Mouse (Mus musculus): Measurements from ENCODE around the gene Lca5l. TPM values are rescaled to one million over a fixed set of nuclear protein-coding genes. Genes with fewer than 3 reads are reported as not detected.

Gene Lca5l
- polyA plus RNA-seq (2014; fragmentation: Nextera tagmentation; extraction: Ambion mirVana) = 1.2 TPM in 2 replicates

GRCm38 (mm10) chr16:96191531-96192506 lies at the start of gene Lca5l:
Lca5l (minus strand) TSS chr16:96192271.
- peak within 1 kb of the TSS; percentile 86 for H3K4me3 ChIP-seq (ENCODE audit: low read depth, low read length)
- under 1% methylated on average over 77 of the region's 77 CpGs for WGBS
- 0 out of 2 replicates have a peak, but pooled peaks cover 2% of the 10 kb centered on the region for H3K4me1 ChIP-seq (replicated peaks; ENCODE audit: control insufficient read depth, insufficient read depth, low read length)
- no peaks in the 10 kb centered on the region for H3K9me3 ChIP-seq (ENCODE audit: control insufficient read depth, low read length)
- no peak within 1 kb of the TSS for H3K27ac ChIP-seq (ENCODE audit: low read depth, low read length)
- H3K4me2 ChIP-seq (ENCODE audit: low read depth, low read length, severe bottlenecking) = peak within 1 kb of the TSS; percentile 83
- peak; percentile 99 for ATAC-seq (replicated peaks; ENCODE audit: low FRiP score)
- H3K9ac ChIP-seq (ENCODE audit: low read length) = peak within 1 kb of the TSS; percentile 81
- peak; percentile 100 for DNase-seq (ENCODE audit: low spot score)
- no peaks in the 10 kb centered on the region for H3K36me3 ChIP-seq (ENCODE audit: control insufficient read depth, insufficient read depth, low read length)
- no peaks in the 10 kb centered on the region for H3K27me3 ChIP-seq (ENCODE audit: control insufficient read depth, insufficient read depth, low read length)

- H3K36me3 ChIP-seq (ENCODE audit: control insufficient read depth, insufficient read depth, low read length) = no peaks in the 10 kb centered on the region
- no peak for DNase-seq (ENCODE audit: low spot score)
- H3K9ac ChIP-seq (ENCODE audit: low read length) = peak within 1 kb of the TSS; percentile 12; the same call in 1 of the 2 replicates
- no peak within 1 kb of the TSS for H3K4me3 ChIP-seq (ENCODE audit: low read depth, low read length)
- no peak within 1 kb of the TSS for H3K27ac ChIP-seq (ENCODE audit: low read depth, low read length)
- WGBS = 59% methylated on average over 17 of the region's 17 CpGs
- H3K9me3 ChIP-seq (ENCODE audit: control insufficient read depth, low read length) = no peaks in the 10 kb centered on the region
- H3K4me1 ChIP-seq (replicated peaks; ENCODE audit: control insufficient read depth, insufficient read depth, low read length) = no peaks in the 10 kb centered on the region; the same call in 1 of the 2 replicates
- H3K27me3 ChIP-seq (ENCODE audit: control insufficient read depth, insufficient read depth, low read length) = no peaks in the 10 kb centered on the region
- ATAC-seq (replicated peaks; ENCODE audit: low FRiP score) = peak; percentile 15; the same call in 1 of the 2 replicates
- H3K4me2 ChIP-seq (ENCODE audit: low read depth, low read length, severe bottlenecking) = no peak within 1 kb of the TSS
Observed at GRCm38 (mm10) chr16:96235366-96235970, 43.4 kb upstream of the Lca5l start, which contains the start of gene B3galt5. B3galt5 (plus strand) TSS chr16:96235801.

DNA sequence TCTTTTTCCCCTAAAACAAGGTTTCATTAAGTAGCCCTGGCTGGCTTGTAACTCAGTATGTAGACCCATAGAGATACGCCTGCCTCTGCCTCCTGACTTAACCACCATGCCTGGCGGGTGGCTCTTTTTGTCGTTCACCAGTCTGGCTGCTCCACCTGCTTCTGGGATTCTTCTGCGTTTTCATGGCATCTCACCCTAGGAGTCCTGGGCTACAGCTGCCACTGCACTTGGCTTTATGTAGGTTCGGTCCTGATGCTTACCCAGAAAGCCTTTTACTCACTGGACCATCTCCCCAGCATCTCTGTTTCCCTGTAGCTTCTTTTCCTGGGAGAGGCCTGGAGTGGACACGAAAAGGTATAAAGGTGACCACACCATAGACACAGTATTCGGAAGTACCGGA lies 41.9 kb upstream of the Lca5l start:
- Histone ChIP-seq H3K36me3 (ENCODE audit: control insufficient read depth, insufficient read depth, low read length) (no peaks in the 10 kb centered on the region), H3K4me2 (ENCODE audit: low read depth, low read length, severe bottlenecking) (no peak overlapping the region)
- 91% methylated on average over 8 of the region's 8 CpGs for WGBS

GRCm38 (mm10) chr16:96231974-96232373 lies 39.9 kb upstream of the Lca5l start:
- DNase-seq (ENCODE audit: low spot score) (no peak), ATAC-seq (replicated peaks; ENCODE audit: low FRiP score) (no peak)
- Histone ChIP-seq H3K4me2 (ENCODE audit: low read depth, low read length, severe bottlenecking) (no peak overlapping the region), H3K9me3 (ENCODE audit: control insufficient read depth, low read length) (no peaks in the 10 kb centered on the region), H3K27ac (ENCODE audit: low read depth, low read length) (no peak overlapping the region), H3K36me3 (ENCODE audit: control insufficient read depth, insufficient read depth, low read length) (no peaks in the 10 kb centered on the region), H3K4me1 (replicated peaks; ENCODE audit: control insufficient read depth, insufficient read depth, low read length) (no peaks in the 10 kb centered on the region; the same call in 1 of the 2 replicates), H3K4me3 (ENCODE audit: low read depth, low read length) (no peak overlapping the region), H3K9ac (ENCODE audit: low read length) (no peak overlapping the region), H3K27me3 (ENCODE audit: control insufficient read depth, insufficient read depth, low read length) (no peaks in the 10 kb centered on the region)
- 90% methylated on average over 8 of the region's 8 CpGs for WGBS

More for the DNA sequence above, 41.9 kb upstream of the Lca5l start:
- Histone ChIP-seq H3K9ac (ENCODE audit: low read length) (no peak overlapping the region), H3K4me3 (ENCODE audit: low read depth, low read length) (no peak overlapping the region), H3K4me1 (replicated peaks; ENCODE audit: control insufficient read depth, insufficient read depth, low read length) (no peaks in the 10 kb centered on the region; the same call in 1 of the 2 replicates), H3K9me3 (ENCODE audit: control insufficient read depth, low read length) (no peaks in the 10 kb centered on the region), H3K27ac (ENCODE audit: low read depth, low read length) (no peak overlapping the region), H3K27me3 (ENCODE audit: control insufficient read depth, insufficient read depth, low read length) (no peaks in the 10 kb centered on the region)
- ATAC-seq (replicated peaks; ENCODE audit: low FRiP score) = no peak
- no peak for DNase-seq (ENCODE audit: low spot score)

DNA sequence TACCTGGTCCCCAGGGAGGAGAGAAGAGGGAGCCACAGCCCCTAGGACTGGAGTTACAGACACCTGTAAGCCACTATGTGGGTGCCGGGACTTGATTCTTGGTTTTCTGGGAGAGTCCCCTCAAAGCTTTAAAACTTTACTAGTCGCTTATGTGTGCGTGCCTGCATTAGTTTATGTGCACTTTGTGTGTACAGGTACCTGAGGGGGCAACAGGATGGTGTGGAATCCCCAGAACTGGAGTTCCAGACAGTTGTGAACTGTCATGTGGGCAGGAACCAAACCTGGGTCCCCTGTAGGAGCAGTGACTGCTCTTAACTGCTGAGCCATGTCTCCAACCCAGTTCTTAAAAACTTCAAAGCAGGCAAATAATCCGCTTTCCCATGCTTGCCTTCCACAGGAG lies 39.2 kb upstream of the Lca5l start:
- no peak for DNase-seq (ENCODE audit: low spot score)
- H3K4me2 ChIP-seq (ENCODE audit: low read depth, low read length, severe bottlenecking) = no peak overlapping the region
- H3K27ac ChIP-seq (ENCODE audit: low read depth, low read length) = no peak overlapping the region
- H3K4me3 ChIP-seq (ENCODE audit: low read depth, low read length) = no peak overlapping the region
- 95% methylated on average over 4 of the region's 4 CpGs for WGBS
- ATAC-seq (replicated peaks; ENCODE audit: low FRiP score) = no peak
- H3K4me1 ChIP-seq (replicated peaks; ENCODE audit: control insufficient read depth, insufficient read depth, low read length) = no peaks in the 10 kb centered on the region; the same call in 1 of the 2 replicates
- no peak overlapping the region for H3K9ac ChIP-seq (ENCODE audit: low read length)
- H3K27me3 ChIP-seq (ENCODE audit: control insufficient read depth, insufficient read depth, low read length) = no peaks in the 10 kb centered on the region
- H3K9me3 ChIP-seq (ENCODE audit: control insufficient read depth, low read length) = no peaks in the 10 kb centered on the region
- no peaks in the 10 kb centered on the region for H3K36me3 ChIP-seq (ENCODE audit: control insufficient read depth, insufficient read depth, low read length)

DNA sequence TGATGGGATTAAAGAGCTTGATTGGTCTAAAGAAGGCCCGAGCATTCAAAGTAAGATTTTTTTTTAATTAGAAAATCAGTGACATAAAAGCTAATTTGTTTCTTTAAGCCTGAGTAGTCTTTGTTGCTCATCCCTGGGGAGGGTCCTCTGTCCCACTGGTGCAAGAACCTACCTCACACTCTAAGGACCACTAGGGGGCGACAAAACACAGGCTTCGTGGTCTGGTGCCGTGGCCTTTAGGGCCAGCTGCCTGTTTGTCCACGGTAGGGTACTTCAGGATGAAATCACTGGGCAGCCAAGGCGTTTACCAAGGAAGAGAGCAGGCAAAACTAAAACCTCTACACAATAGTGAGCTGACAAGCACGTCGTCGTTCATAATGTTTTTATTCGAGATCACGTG lies 38.3 kb upstream of the Lca5l start:
- H3K9ac ChIP-seq (ENCODE audit: low read length) = no peak overlapping the region
- H3K4me2 ChIP-seq (ENCODE audit: low read depth, low read length, severe bottlenecking) = no peak overlapping the region
- peak; percentile 81 for DNase-seq (ENCODE audit: low spot score)
- 29% methylated on average over 11 of the region's 11 CpGs for WGBS
- peak; percentile 84 for ATAC-seq (replicated peaks; ENCODE audit: low FRiP score)
- no peak overlapping the region for H3K27ac ChIP-seq (ENCODE audit: low read depth, low read length)
- H3K9me3 ChIP-seq (ENCODE audit: control insufficient read depth, low read length) = no peaks in the 10 kb centered on the region
- H3K4me1 ChIP-seq (replicated peaks; ENCODE audit: control insufficient read depth, insufficient read depth, low read length) = no peaks in the 10 kb centered on the region; the same call in 1 of the 2 replicates
- H3K36me3 ChIP-seq (ENCODE audit: control insufficient read depth, insufficient read depth, low read length) = no peaks in the 10 kb centered on the region
- no peaks in the 10 kb centered on the region for H3K27me3 ChIP-seq (ENCODE audit: control insufficient read depth, insufficient read depth, low read length)
- H3K4me3 ChIP-seq (ENCODE audit: low read depth, low read length) = no peak overlapping the region

- WGBS = 62% methylated on average over 8 of the region's 8 CpGs
- H3K4me1 ChIP-seq (replicated peaks; ENCODE audit: control insufficient read depth, insufficient read depth, low read length) = no peaks in the 10 kb centered on the region
- no peaks in the 10 kb centered on the region for H3K27me3 ChIP-seq (ENCODE audit: control insufficient read depth, insufficient read depth, low read length)
- ATAC-seq (replicated peaks; ENCODE audit: low FRiP score) (no peak), DNase-seq (ENCODE audit: low spot score) (no peak)
- no peak overlapping the region for H3K27ac ChIP-seq (ENCODE audit: low read depth, low read length)
- no peak overlapping the region for H3K4me2 ChIP-seq (ENCODE audit: low read depth, low read length, severe bottlenecking)
- no peak overlapping the region for H3K9ac ChIP-seq (ENCODE audit: low read length)
- H3K36me3 ChIP-seq (ENCODE audit: control insufficient read depth, insufficient read depth, low read length) = no peaks in the 10 kb centered on the region
- H3K9me3 ChIP-seq (ENCODE audit: control insufficient read depth, low read length) = no peaks in the 10 kb centered on the region
- H3K4me3 ChIP-seq (ENCODE audit: low read depth, low read length) = no peak overlapping the region
Observed at GRCm38 (mm10) chr16:96229044-96229555, 37.0 kb upstream of the Lca5l start.

DNA sequence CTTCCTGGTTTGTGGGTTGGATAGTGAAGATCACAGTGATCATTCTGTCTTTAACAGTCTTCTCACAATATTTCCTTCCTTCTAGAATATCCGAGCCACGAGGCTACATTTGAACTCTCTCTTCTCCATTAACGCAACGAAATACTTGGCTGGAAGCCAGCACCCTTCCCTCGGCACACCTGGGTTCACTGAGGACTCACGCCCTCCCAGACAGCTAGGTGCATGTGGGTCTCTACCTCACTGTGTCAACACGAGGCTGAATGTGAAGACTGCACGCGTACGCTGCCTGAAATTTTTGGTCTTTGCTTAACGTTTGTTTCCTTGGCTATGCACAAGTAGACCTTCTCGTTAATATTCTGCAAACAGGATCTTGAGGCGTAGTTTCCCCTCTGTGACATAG lies 36.4 kb upstream of the Lca5l start:
- WGBS = 77% methylated on average over 13 of the region's 13 CpGs

More for the DNA sequence above, 36.4 kb upstream of the Lca5l start:
- Histone ChIP-seq H3K27ac (ENCODE audit: low read depth, low read length) (no peak overlapping the region), H3K27me3 (ENCODE audit: control insufficient read depth, insufficient read depth, low read length) (no peaks in the 10 kb centered on the region), H3K4me2 (ENCODE audit: low read depth, low read length, severe bottlenecking) (no peak overlapping the region), H3K36me3 (ENCODE audit: control insufficient read depth, insufficient read depth, low read length) (no peaks in the 10 kb centered on the region), H3K4me1 (replicated peaks; ENCODE audit: control insufficient read depth, insufficient read depth, low read length) (no peaks in the 10 kb centered on the region), H3K9ac (ENCODE audit: low read length) (no peak overlapping the region), H3K4me3 (ENCODE audit: low read depth, low read length) (no peak overlapping the region), H3K9me3 (ENCODE audit: control insufficient read depth, low read length) (no peaks in the 10 kb centered on the region)
- DNase-seq (ENCODE audit: low spot score) (no peak), ATAC-seq (replicated peaks; ENCODE audit: low FRiP score) (no peak)

Data from forebrain, embryonic 11.5 days (tissue).